Mouse (Mus musculus): ENCODE measurements around the gene Zfp592.

Zfp592 gene

DNA sequence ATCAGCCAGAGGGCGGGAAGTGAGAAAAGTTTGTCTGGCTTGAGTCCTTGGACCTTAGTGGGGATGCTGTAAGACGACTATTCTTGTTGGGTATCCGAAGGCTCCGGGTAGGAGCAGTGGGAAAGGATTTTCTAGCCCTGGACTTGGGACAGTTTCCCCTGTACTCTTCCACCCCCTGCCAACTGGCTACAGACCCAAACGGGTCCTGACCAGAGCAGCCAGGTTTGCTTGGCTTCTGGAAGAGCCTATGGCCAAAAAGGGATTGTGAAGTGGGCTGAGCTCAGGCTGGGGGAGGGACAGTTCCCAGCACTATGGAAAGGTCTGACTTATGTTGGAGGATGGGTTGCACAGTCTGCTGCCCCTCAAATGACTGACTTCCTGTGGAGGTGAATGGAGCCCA is 65.9 kb downstream of the Zfp592 start:
- no peak for DNase-seq

DNA sequence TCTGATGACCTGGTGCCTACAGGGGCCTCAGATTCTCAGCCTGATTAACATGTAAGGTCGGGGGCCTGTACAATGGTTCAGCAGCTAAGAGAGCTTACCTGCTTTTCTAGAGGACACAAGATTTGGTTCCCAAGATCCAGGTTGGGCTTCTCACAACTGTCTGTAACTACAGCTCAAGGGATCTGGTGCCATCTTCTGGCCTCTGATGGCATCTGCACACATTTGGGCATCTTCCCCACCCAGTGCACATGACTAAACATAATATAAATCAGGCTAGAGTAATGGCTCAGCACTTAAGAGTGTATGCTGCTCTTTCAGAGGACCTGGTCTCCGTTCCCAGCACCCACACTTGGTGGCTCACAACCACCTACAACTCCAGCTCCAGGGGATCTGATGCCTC is 67.4 kb downstream of the Zfp592 start:
- peak; percentile 57 to 62 for DNase-seq

DNA sequence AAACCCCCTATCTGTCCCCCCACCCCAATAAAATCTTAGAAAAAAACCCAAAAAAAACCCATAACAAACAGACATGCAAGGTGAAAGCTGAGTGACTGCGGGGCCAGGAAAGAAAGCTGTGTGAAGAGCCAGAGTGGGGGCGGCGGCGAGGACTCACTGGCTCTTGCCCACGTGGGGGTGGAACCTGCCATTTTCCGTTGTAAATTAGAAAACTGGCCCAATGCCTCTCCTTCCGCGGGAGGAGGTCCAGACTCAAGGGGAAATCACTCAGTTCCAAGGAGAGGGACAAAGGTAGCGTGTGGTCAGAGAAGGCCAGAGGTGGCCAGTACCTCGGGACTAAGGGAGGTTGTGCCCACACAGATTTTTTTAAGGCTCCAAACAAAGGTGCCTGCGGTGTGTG is 68.5 kb downstream of the Zfp592 start:
- no peak for DNase-seq

DNA sequence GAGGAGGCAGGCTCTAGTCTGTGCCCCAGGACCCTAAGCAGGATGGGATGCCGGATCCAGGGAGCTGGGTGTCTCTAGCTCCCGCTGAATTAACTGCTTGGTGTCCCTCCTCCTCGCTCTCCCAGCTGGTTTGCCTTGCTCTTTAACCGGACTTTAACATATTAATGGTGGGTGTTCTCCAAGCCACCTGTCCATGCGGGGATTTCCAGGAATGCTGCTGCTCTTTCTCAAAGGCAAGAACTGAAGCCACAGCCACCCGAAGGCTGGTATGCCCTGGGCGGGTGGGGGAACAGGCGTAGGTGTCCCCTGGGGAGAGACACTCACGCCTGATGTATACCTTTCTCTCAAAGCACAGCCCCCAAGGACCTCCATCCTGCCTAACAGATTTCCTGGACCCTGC is 69.9 kb downstream of the Zfp592 start:
- no peak for DNase-seq

DNA sequence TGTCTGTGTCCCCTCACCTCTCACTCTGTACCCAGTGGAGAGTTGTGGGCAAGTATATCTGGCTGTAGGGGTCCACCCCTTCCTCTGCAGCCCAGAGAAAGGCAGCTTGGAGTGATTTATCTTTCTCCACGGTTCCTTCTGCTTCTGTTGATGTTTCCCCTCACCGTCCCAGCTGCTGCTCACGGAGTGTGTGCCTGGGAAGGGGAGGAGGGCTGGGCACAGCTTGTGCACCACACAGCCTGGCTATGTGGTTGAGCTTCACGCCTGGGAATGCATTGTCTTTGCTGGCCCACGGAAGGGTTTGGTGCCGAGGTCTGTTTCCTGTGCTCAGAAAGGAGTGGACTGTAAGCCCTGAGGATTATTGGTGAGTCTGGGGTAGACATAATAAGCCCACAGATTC is 73.2 kb downstream of the Zfp592 start:
- DNase-seq, result no peak

DNA sequence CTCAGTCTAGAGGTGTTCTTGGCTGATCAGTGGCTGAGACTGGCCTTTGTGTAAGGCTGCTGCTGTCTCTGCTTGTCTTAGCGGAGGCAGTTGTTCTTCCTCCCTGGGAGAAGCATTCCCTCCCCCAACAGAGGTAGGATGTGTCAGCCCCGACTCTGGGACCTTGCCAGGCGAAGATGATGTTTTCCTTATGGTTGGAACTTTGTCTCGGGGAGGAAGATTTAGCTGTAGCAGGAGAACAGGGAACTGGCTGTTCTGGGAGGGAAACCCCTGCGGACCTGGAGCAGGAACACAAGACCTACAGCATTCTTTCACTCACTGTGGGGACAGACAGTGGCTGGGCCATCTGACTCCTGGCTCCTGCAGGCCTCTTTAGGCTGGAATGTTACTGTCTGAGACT is 79.0 kb downstream of the Zfp592 start:
- DNase-seq, result no peak

GRCm38 (mm10) chr7:81073273-81073672 is 79.8 kb downstream of the Zfp592 start:
- DNase-seq, result peak; percentile 16 to 29

DNA sequence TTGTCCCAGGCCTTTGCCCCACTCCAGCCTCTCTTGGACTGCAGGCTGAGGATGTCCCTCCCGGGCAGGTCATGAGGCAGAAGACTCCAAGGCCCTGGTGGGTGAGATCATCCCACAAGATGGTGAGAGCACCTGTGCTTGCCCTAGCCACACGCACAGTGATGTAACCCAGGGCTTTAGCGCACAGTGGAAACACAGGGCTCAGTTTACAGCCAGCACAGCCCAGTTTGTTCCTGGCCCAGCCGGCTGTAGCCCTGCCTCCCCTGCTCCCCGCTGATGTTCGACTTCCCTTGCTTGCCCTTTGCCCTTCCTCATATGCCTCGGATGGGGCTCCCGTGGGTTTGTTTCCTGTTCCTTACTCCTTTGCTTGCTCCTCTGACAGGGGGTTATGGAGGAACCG is 81.1 kb downstream of the Zfp592 start:
- DNase-seq, result no peak

DNA sequence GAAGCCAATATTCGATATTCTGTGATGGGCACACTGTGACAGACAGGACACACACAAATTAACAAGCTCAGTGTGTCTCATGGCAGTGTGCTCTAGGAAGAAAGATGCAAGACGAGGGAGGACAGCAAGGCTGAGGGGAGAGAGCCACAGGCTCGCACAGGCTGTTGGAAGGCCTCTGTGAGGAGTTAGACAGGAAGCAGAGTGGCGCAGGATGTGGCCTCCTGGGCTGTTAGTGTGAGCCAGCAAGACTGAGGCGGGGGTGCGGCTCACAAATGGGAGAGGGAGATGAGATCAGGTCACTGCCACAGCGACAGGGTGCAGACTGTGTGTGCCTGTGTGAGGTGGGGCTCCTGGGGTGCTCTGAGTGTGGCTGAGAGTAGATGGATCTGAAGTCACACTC is 81.8 kb downstream of the Zfp592 start:
- DNase-seq, result no peak

DNA sequence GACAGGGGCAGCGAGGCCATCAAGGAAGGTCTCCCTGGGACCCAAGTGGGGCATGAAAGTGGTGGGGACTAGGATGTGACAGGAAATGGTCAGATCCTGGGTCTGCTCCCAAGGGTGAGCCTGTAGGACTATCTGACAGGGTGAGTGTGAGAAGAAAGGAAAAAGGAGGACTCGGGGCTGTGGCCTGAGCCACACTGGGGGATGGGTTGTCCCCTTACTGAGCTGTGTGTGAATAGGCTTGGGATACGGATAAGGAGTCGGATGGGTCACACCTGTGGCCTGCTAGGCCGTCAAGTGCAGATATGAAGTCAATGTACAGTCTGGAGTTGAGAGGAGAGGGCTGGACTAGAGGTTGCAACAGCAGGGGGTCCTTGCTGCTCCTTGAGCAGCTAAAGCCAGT is 82.3 kb downstream of the Zfp592 start:
- DNase-seq, result no peak

DNA sequence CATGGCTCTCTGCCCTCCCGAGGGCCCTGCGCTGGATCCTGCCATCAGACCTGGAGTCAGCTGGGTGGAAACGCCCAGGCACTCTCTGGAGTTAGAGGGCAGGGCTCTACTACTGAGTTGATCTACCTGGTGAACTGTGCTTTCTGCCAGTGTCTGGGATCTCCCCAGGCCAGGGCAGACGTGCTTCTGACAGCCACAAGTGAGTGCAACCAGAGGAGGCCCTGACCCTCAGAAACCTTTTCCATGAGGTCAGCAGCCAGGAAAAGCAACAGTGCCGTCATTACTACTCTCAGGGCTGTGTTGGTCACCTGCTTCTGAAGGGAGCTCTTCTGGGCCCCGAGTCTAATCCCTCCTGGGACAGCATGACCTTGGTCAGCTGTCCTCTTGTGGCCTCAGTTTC is 83.5 kb downstream of the Zfp592 start:
- DNase-seq, result no peak

- no peak for DNase-seq
Measured at GRCm38 (mm10) chr7:81078740-81079139, 85.3 kb downstream of the Zfp592 start.

GRCm38 (mm10) chr7:81093420-81093965 is 100.0 kb downstream of the Zfp592 start:
- no peak for DNase-seq

- no peak for DNase-seq
Measured at GRCm38 (mm10) chr7:81094104-81094757, 100.8 kb downstream of the Zfp592 start.

Measured in B cell, adult 2 months (primary cell).